Mouse (Mus musculus) embryo, embryonic 10 days (tissue): ENCODE measurements around the gene Cldn19.
"Not testable (repeated sequence)": the region's sequence is repeated elsewhere in the genome, so short reads cannot be mapped to it uniquely, and the experiment has no call there.

ENCODE experiments used
- DNase-seq: peaks from one replicate; pipeline ENCODE4 v3.0.0-alpha.2; 2015; ENCODE audit warnings: low spot score

Cldn19 gene

DNA sequence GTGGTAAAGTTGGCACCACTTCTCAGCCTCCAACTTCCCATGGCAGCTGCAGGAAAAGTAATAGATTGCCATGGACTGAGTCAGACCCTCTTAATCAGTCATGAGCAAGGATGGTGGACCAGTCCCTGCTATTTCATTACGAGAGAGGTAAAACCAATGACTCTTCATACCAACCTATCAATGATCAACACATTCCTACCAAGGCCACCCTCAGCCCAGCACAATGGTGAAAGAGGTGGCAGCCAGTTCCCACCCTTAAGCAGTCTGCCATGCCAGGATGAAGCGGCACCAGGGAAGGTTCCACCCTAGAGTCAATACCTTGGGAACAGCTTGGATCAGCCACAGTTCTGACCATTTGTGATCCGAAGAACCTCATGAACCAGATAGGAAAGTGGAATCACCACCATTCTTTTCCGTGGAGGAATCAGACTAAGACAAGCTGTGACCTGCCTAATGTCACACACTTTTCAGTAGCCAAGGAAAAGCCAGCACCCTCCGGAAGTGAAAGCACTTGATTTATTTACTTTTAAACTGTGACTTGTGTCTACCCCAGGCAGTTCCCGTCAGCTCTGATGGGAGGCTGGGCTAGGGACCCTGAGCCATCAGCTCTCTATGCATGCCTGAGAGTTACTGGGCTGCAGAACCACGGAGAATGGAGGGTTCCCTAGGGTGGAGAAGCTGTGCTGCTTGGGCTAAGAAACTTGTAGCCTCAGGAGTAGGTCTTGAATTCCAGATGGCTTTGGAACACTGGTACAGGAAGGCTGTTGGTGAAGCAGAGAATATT lies 3.0 kb upstream of the Cldn19 start:
- no peak for DNase-seq

DNA sequence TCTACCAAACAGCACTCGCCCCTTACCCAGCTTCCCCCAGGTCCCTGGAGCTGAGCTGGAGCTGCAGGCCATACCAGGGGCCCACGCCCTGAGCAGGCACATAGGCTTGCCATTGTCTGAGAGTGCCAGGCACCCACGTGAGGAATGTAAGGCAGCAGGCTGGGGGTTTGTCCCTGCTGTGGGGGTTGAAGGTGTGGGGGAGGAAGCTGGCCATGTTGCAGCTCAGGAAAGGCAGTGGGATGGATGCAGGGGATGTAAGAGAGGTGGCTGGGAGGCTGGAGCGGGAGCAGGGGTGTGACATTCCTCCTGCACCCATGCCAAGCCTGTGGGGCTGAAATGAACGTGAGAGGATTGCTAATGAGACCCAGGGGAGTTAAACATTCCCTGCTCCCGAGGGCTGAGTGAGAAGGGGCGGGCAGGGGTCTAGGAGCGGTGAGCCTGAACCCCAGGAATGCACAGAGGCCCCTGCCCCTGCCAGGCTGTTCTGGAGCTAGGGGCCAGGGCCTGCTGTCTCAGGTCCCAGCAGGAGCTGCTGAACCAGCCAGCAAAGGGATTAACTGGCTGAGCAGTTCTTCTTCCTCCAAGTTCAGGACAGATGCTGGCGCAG lies 1.1 kb upstream of the Cldn19 start:
- no peak for DNase-seq

DNA sequence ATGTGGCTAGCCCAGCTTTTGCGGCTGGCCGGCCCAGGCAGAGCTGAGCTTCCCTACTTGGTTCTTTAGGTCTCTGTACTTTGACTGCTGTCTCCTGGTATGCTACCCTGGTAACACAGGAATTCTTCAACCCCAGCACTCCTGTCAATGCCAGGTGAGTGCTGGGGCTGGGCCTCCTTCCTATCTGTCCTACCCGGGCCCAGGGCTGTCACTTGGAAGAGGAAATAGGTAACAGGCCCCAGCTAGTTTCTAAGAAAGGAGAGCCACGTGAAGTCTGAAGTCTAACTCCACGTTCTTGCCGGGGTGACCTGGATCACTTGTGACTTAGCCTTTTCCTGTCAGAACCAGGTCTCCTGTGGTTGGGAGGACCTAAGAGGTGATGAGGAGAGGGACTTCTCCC lies 1.9 kb downstream of the Cldn19 start:
- DNase-seq: no peak

DNA sequence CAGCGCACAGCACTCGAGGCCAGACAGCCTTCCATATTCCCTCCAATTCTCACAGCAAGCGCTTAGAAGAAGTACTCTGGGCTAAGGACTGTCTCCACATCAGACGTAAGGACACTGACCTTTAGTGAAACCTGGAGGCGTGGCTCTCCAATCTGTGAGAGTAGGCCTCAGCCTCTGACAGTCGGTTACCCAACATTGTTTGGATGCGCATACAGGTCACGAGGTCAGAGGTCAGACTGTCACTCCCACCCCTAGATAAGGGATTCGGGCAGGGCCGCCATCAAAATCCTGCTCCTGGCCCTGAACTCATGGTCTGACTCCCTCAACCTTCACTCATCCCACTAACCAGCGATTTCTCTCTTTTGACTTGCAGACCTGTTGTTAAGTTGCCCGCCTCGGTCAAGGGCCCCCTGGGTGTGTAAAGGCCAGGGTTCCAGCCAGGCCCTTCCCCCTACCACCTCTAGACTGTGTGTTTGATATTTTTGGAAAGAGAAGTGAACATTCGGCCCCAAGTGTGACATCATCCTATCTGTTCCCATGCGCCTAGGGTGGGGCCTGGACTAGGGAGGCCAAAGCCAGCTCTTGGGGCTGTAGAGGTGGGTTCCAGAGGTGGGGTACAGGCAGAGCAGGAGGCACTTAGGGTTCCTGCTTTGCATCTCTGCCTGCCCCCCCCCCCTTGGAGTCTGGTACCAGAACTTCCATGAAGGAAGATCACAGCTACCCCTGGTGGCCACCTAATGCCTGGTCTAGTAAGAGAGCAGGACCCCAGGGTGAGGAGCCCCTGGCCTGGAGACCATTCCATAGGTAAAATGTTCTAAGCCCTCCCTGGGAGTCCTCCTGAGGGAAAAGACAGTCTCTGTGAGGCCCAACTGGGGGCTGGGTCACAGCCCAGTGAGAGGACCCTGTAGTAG lies 4.4 kb downstream of the Cldn19 start:
- DNase-seq: no peak

DNA sequence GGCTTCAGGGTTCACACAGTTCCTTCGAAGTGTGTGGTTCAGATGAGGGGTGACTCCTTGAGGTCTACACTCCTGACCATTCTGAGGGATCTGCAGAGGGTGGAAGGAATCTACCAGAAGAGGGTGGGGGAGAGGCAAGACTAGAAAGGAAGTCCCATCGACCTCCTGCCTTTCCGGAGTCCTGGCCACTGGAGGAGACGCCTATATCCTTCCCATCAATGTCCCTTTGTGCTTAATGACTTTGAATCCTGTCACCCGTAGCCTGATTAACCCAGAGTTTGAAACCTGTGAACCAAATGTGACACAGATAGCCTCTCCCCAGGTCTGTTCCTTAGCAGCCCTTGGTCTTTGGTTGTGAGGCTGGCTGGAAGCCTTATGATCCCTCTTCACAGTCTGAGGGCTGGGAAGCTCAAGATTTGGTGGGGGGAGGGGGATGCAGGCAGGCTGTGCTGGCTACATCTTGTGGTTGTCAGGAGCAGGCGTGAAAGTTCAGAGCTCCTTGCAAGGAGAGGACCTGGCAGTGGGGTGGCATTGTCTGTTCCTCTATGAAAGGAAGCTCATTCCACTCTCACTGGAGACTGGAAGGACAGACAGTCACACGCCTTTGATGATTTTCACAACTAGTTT lies 6.0 kb downstream of the Cldn19 start:
- DNase-seq: no peak

DNA sequence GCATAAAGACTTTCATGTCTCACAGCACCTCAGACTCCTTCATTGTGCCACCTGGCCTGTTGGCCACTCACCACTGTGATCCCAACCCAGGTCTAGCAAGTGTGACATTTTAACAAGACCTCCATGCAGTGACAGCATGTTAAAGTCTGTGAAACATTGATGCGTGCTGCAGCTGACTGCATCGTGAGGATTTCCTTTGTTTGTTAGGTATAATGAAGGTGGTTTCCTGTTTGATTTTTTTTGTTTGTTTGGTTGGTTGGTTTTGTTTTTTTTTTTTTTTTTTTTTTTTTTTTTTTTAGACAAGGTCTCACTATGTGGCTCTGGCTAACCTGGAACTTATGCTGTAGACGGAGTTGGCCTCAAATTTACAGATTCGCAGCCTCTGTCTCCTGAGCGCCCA lies 7.3 kb downstream of the Cldn19 start:
- DNase-seq: no peak

DNA sequence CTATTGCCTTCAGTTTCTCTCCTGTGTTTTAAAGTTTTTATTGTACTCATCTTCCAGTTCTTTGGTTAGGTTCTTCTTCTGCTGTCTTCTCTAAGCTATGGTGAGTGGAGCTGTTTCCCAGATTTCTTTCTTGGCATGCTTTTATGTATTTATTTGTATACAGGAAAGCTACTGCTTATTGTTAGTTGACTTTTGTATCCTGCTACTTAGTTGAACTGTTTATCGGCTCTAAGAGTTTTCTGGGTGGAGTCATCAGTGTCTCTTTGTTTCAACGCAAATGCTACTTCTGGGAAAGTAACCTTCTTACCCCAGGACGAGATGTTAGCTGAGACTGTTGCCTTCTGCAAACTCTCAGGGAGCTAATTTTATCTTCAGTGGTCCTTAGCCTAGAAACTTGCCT lies 8.2 kb downstream of the Cldn19 start:
- no peak for DNase-seq

DNA sequence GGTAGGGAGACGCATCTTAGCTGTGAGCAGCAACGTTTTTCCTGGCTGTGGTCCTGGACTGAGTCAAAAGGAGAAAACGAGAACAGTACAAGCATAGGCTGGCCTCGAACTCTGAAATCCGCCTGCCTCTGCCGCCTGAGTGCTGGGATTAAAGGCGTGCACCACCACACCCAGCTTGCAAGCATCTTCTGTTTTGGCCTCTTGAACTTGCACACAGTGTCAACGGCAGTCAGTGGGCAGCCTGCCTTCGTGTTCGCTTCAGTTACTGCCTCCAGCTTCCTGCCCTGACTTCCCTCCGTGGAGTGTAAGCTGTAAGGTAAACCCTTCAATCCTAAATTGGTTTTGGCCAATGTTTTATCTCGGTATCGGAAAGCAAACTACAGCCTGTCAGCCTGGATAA lies 11.4 kb downstream of the Cldn19 start:
- no peak for DNase-seq

DNA sequence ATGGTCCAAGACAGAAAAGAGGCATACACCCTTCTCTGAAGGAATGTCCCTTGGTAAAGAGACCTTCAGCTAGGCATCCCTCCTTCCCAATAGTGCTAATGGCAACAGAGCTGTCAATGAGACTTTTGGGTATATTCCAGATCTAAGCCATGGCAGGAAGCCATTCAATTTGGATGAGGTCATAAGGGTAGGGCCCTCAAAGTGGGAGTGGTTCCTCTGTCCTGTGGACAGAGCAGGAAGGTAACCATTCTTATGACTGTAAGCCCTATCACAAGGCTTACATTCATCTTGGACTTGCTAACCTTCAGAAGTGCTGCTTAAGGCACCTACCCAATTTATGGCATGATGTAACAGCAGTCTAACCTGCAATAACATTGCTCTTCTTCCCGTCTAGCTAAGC lies 19.4 kb downstream of the Cldn19 start:
- no peak for DNase-seq

DNA sequence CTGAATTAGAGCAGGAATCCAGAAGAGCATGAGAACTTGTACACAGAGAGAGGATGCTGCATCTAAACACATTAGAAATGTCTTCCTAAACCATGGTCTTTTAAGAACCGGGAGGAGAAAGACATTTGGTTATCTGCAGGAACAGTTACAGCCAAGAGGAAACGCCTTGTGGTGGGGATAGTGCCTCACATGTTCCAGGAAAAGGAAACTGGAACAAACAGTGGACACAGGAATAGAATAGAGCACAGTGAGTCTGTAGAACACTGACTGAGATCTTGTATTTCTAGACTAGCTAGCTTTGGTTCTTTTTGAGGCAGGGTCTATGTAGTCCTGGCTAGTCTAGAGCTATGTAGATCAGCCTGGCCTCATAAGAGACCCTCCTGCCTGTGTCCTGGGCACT lies 20.0 kb downstream of the Cldn19 start:
- DNase-seq: no peak

DNA sequence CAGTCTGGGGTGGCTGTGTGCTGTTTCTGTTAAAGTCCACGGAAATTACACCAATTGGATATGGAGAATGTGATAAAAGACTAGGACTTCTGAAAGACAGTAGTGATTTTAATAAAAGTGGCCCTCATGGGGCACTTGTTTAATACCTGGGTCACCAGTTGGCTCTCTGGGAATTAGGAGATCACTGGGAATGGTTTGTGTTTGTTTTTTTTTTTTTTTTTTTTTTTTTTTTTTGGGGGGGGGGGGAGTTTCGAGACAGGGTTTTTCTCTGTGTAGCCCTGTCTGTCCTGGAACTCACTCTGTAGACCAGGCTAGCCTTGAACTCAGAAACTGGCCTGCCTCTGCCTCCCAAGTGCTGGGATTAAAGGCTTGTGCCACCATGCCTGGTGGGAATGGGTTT lies 20.5 kb downstream of the Cldn19 start:
- DNase-seq: no peak

DNA sequence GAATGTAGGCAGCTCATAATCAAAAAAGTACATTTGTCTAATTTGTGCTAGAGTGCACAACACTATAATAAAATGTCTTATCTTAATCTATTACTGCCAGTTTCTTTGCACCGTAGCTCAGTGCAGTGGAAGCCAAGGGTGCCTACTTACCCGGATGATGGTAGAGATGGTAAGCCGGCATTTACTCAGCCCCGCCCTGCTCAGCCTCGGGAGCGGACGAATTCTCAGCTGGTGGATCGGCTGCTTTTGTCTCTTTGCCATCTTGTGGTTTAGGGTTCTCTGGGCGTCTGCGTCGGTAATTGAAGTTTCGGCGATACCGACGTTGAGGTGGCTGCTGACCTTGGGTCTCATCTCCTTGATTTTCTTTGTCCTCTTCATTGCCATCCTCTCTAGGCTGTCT lies 23.6 kb downstream of the Cldn19 start:
- not testable (repeated sequence) for DNase-seq

DNA sequence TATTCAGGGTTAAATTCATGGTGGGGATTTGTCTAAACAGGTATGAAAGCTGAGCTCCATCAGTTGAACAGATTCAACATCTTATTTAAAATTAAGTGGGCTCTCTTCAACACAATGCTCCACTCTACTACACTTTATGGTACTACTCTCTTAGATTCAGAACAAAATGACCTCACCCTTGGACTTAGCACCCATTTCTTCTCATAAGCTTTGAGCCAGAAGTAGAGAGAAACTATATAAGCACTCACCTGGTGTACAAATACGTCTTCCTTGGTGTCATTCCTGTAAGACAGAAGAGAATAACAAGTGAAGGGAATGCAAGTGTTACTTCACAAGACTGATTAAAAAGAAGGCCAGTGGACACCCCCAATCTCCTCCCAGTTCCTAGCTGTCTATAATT lies 29.6 kb downstream of the Cldn19 start:
- DNase-seq: no peak

DNA sequence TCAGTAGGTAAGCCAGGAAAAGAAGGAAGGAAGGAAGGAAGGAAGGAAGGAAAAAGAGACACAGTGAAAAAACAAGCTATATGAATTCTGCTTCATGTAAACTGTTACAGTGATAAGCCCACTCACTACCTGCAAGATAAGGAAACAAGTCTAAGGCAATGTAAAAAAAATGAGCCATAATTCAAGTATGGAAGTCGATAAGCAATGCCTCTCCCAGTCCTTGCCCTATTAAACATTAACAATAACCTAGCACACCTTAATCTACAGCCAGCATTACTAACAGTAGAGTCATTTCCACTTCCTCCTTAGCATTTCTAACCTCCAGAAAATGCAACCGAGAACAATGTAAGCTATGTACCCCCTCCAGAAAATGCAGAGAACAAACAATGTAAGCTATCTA lies 30.1 kb downstream of the Cldn19 start:
- no peak for DNase-seq

DNA sequence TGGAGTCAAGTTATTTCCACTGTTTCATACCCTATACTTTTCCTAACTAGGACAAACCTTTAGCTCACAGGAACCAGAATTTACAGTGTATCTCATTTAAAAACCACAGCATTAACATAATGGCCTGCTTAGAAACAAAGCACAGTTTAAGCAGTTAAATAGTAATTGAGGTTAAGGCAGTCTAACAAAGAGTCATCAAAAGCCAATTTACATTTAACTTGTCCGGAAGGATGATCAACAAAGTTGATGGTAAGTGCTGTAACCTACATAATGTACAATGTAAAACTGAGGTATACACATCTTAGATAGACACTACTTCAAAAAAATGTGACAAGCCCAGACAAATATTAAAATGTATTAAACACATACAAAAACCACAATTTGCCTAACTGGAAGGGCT lies 36.7 kb downstream of the Cldn19 start:
- DNase-seq: no peak

DNA sequence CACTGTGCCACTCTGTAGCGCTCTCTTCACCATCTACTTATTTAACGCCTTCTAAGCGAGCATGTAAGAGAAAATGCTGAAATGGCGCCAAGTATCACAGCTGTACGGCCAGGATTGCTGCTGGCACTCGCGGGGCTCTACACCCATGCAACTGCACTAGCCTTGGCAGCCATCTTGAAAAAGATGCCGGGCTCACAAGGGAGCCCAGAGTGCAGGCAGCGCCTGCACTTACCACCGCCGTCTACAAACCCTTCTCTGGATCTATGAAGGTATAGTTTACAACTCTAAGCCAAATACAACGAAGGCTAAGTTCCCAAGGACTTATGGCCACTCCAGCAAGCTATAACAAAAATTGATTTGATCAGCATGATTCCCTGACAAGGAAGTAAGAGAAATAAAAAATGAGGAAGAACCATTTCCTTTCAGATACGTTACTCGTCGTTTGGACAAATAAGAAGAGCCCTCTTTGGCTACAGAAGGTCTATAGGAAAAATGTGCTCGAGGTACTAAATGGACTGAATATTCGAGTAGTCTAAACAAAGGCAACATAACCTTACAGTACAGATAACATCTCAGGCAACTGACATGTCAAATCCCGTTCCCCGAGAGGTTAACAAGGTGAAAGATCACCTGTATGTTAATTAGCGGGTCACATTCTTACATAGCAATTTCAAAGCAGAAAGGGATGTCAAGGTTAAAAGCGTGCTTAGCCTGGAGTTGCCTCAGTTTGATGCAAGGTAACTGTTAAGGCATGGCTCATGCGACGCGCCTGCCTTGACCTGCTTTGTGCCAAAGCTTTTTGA lies 37.8 kb downstream of the Cldn19 start:
- peak; percentile 65 for DNase-seq

DNA sequence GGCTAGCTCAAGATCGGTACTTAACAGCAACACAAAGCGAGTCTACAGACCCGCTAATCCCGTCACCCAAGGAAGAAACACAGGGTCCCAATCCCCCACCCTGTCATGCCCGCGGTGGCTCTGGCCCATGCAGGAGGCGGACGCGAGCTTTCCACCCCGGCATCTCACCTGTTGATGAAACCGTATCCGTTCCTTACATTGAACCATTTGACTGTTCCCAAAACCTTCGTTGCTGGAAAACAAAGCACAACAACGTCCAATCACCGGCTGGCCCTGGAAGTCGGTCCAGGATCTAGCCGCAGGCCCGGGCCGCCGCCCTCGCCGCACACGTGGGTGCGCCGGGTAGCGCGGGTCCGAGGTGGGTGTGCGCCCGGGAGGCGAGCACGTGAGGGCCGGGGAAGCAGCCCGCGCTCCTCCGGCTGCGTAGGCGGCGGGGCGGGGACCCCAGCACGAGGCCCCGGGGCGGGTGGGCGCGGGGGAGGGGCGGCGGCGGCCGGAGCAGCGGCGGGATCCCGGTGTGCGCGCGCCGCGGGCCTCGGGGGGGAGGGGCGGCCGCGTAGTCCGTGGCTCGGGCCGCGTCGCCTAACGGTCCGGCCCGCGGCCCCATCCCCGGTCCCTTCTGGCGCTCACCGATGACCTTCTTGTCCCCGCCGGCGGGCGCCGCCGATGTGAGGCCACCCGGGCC lies 38.5 kb downstream of the Cldn19 start:
- DNase-seq: peak; percentile 32

DNA sequence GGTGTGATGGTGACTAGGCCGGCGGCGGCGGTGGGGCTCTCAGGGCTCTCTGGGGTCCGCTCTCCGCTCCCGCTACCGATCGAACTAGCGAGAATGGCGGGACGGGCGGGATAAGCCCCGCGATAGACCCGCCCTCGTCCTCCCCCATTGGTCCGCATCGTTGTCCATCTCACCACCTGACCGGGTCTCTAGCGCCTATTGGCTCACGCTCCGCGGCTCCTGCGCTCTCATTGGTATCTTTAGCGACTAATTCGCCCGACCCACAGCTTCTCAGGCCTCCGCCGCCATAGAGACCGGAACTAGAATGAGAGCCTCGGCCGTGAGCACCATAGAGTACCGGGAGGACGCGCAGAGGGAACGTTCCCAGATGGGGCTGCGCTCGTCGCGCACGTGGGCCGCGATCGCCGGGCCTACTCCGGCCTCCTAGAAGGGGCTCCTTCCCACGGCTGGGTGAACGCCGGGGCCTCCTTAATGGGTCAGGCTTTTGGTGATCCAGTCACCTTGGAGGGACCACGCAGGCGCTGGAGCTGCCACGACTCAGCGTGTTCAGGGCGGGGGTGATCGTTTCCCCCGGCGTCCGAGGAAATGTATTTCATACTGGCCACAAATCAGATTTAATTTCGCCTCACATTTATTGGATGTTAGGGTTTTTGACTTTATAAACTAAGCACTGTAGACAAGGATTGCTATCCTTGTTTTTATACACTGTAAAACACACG lies 39.4 kb downstream of the Cldn19 start, which contains the start of gene Ybx1:
TSS of gene Ybx1 (minus strand) at position 190 of the 719 bp plus-strand sequence.
- DNase-seq: peak; percentile 98

DNA sequence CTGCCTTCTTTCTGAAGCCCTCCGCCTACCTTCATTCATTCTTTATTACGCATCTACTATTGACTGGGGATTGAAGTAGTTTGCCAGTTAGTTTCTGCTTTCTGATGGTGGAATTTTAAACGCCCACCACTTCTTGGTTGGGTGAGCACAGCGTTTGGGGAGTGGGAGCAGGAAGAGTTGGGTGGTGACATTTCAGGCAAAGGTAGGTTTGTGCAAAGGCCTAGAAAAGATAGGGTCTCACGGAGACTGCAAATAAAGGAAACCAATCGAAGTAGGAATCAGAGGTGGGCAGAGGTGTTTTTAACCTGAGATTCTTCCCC lies 39.9 kb downstream of the Cldn19 start:
- DNase-seq: no peak

DNA sequence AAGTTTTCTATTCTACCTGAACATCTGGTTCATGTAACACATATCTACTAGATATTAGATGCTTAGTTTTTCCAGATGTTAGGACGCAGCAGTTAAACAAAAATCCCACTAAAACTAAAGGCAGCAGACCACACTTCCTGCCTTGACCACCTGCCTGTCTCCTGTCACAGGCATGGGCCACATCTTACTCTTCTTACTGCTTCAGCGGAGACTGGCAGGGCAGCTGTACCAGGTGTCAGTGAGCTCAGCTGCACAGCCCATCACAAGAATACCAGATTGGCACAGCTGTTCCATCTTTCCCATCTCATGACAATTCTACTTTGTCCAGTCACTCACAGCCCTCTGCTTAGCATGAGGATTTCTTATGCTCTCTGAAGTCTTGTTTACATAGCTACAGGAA lies 42.1 kb downstream of the Cldn19 start:
- no peak for DNase-seq
